Mouse (Mus musculus) heart, postnatal 14 days (tissue): ENCODE data around the gene Cdh11. TPM values are rescaled to one million over a fixed set of nuclear protein-coding genes. Genes with fewer than 3 reads are reported as not detected.

ENCODE experiments used
- microRNA-seq, 2 experiments: library from miRNA; unstranded; fragments of <30 nt; microRNA quantifications; one replicate each; pipeline ENCODE4 v1.2.0; 2021 to 2022
- total RNA-seq, 2 experiments: library from RNA; stranded (reverse); gene quantifications; 2 replicates each; pipeline ENCODE4 v1.2.3; 2021

The Cdh11 gene
- total RNA-seq, 2 experiments from 2014 or later: 24.1 to 27.6 TPM

Small RNA genes within 50 kb of the gene (microRNA-seq; reads per million reads assigned to microRNA genes)
- 0 reads per million in 2 experiments for gene Gm26301
